Mouse (Mus musculus) kidney, postnatal 0 days (tissue): ENCODE data around the gene Slc37a4. TPM values are rescaled to one million over a fixed set of nuclear protein-coding genes. Genes with fewer than 3 reads are reported as not detected.
A peak's percentile ranks its signal among the peaks of the same experiment; 100 is the strongest.
"Not testable (repeated sequence)": the region's sequence is repeated elsewhere in the genome, so short reads cannot be mapped to it uniquely, and the experiment has no call there.

Source experiments
- ATAC-seq: fragments of 200-750 bp; cut with Nextera tagmentation; replicated peaks from 2 replicates; pipeline ENCODE4 v1.8.0; 2017; ENCODE audit warnings: low read depth, moderate number of reproducible peaks, moderate TSS enrichment, moderate library complexity; ENCODE audit not compliant: low FRiP score
- DNase-seq: peaks from one replicate; pipeline ENCODE4 v3.0.0-alpha.2; 2016; ENCODE audit warnings: low spot score
- H3K27ac ChIP-seq: fragments of 300-500 bp; sonication (generic); 2 replicates; pipeline ENCODE4 v1.5.1; 2014; ENCODE audit warnings: mild to moderate bottlenecking
- H3K27me3 ChIP-seq: fragments of 300-500 bp; sonication (generic); 2 replicates; pipeline ENCODE4 v1.6.1; 2014; ENCODE audit warnings: low read length, mixed read lengths; ENCODE audit not compliant: insufficient read depth
- H3K36me3 ChIP-seq: fragments of 300-500 bp; sonication (generic); 2 replicates; pipeline ENCODE4 v1.6.1; 2014; ENCODE audit warnings: low read length, mixed read lengths; ENCODE audit not compliant: insufficient read depth
- H3K4me1 ChIP-seq: fragments of 300-500 bp; sonication (generic); replicated peaks from 2 replicates; pipeline ENCODE4 v1.6.1; 2014; ENCODE audit warnings: antibody characterized with exemption, low read length, mixed read lengths; ENCODE audit not compliant: insufficient read depth
- H3K4me2 ChIP-seq: fragments of 300-500 bp; sonication (generic); 2 replicates; pipeline ENCODE4 v1.6.1; 2014; ENCODE audit warnings: mild to moderate bottlenecking, low read length, moderate library complexity, mixed read lengths
- H3K4me3 ChIP-seq: fragments of 300-500 bp; sonication (generic); replicated peaks from 2 replicates; pipeline ENCODE4 v1.5.1; 2014; ENCODE audit warnings: low read depth, low read length
- H3K9ac ChIP-seq: fragments of 300-500 bp; sonication (generic); 2 replicates; pipeline ENCODE4 v1.6.1; 2014; ENCODE audit warnings: low read depth, low read length
- H3K9me3 ChIP-seq: fragments of 300-500 bp; sonication (generic); replicated peaks from 2 replicates; pipeline ENCODE4 v1.6.1; 2016; ENCODE audit warnings: low read length, inconsistent platforms, mixed read lengths
- CTCF ChIP-seq: IDR thresholded peaks from 2 replicates; pipeline ENCODE4 v1.5.1; 2016; ENCODE audit warnings: antibody characterized with exemption, low read depth, mild to moderate bottlenecking, moderate library complexity
- WGBS: fragments of 180-500 bp; shearing (Covaris S2); extraction: QIAGEN DNeasy Blood & Tissue Kit; methylation state at CpG from one replicate; pipeline ENCODE4 v1.1.7; 2014; 5-methylcytosine and 5-hydroxymethylcytosine counted together
- polyA plus RNA-seq: library from polyadenylated mRNA; unstranded; fragments of >200 nt; fragmentation: Nextera tagmentation; extraction: Ambion mirVana; gene quantifications from 2 replicates; pipeline ENCODE4 v1.2.1, GENCODE M21; 2015

The Slc37a4 gene
- polyA plus RNA-seq, 1 experiment from 2014 or later: 88.7 TPM

- Histone ChIP-seq H3K4me1 (peaks cover 6% of the 10 kb centered on the region; the same call in 1 of the 2 replicates), H3K27me3 (no peaks in the 10 kb centered on the region), H3K9ac (no peak overlapping the region), H3K4me2 (no peak overlapping the region), H3K36me3 (no peaks in the 10 kb centered on the region), H3K9me3 (no peaks in the 10 kb centered on the region), H3K27ac (no peak overlapping the region), H3K4me3 (no peak overlapping the region)
- no peak for DNase-seq
- WGBS: 89% methylated on average over 6 of the region's 6 CpGs
- no peak for TF ChIP-seq CTCF
- no peak for ATAC-seq
Measured at GRCm38 (mm10) chr9:44376141-44376540, 20.5 kb upstream of the Slc37a4 start.

GRCm38 (mm10) chr9:44377335-44377734 is 19.3 kb upstream of the Slc37a4 start:
- not testable (repeated sequence) for H3K27me3 ChIP-seq, H3K4me2 ChIP-seq, H3K4me1 ChIP-seq, H3K9me3 ChIP-seq, DNase-seq, H3K4me3 ChIP-seq, H3K27ac ChIP-seq, H3K9ac ChIP-seq, ATAC-seq
- peaks cover 11% of the 10 kb centered on the region; the same call in 1 of the 2 replicates for H3K36me3 ChIP-seq
- WGBS: 85% methylated on average over 2 of the region's 2 CpGs

GRCm38 (mm10) chr9:44378153-44378730 is 18.4 kb upstream of the Slc37a4 start:
- H3K27ac ChIP-seq: peak overlapping the region; percentile 85
- peak overlapping the region; percentile 64 for H3K4me3 ChIP-seq
- no peaks in the 10 kb centered on the region for H3K9me3 ChIP-seq
- H3K36me3 ChIP-seq: peaks cover 20% of the 10 kb centered on the region; the same call in 1 of the 2 replicates
- peak overlapping the region; percentile 67; the same call in 1 of the 2 replicates for H3K9ac ChIP-seq
- H3K4me2 ChIP-seq: peak overlapping the region; percentile 74
- H3K27me3 ChIP-seq: no peaks in the 10 kb centered on the region
- TF ChIP-seq CTCF: no peak
- DNase-seq: no peak
- no peak for ATAC-seq
- H3K4me1 ChIP-seq: peaks cover 6% of the 10 kb centered on the region; the same call in 1 of the 2 replicates
- WGBS: 86% methylated on average over 5 of the region's 5 CpGs

- WGBS: under 1% methylated on average over 83 of the region's 83 CpGs
- H3K36me3 ChIP-seq: peaks cover 30% of the 10 kb centered on the region
- peak; percentile 98 for DNase-seq
- ATAC-seq: peak; percentile 98
- H3K4me2 ChIP-seq: peak within 1 kb of the TSS; percentile 86
- H3K4me3 ChIP-seq: peak within 1 kb of the TSS; percentile 64
- H3K9me3 ChIP-seq: no peaks in the 10 kb centered on the region
- peak within 1 kb of the TSS; percentile 81 for H3K9ac ChIP-seq
- peak; percentile 55 for TF ChIP-seq CTCF
- H3K27me3 ChIP-seq: no peaks in the 10 kb centered on the region
- peaks cover 6% of the 10 kb centered on the region; the same call in 1 of the 2 replicates for H3K4me1 ChIP-seq
- H3K27ac ChIP-seq: peak within 1 kb of the TSS; percentile 86
Measured at GRCm38 (mm10) chr9:44379054-44379834, 17.4 kb upstream of the Slc37a4 start, which contains the start of gene Hyou1. TSS of gene Hyou1 (plus strand) at chr9:44379490.

- Histone ChIP-seq H3K27ac (peak overlapping the region; percentile 86), H3K27me3 (no peaks in the 10 kb centered on the region), H3K9me3 (no peaks in the 10 kb centered on the region), H3K36me3 (peaks cover 36% of the 10 kb centered on the region), H3K4me2 (peak overlapping the region; percentile 86), H3K4me1 (peaks cover 6% of the 10 kb centered on the region; the same call in 1 of the 2 replicates), H3K9ac (peak overlapping the region; percentile 81), H3K4me3 (peak overlapping the region; percentile 64)
- TF ChIP-seq CTCF: no peak
- ATAC-seq (peak; percentile 14; the same call in 1 of the 2 replicates), DNase-seq (no peak)
- WGBS: 7% methylated on average over 15 of the region's 15 CpGs
Measured at GRCm38 (mm10) chr9:44379862-44380261, 16.8 kb upstream of the Slc37a4 start.

GRCm38 (mm10) chr9:44384596-44384995 is 12.1 kb upstream of the Slc37a4 start:
- Histone ChIP-seq H3K36me3 (peaks cover 82% of the 10 kb centered on the region), H3K27ac (no peak overlapping the region), H3K9ac (no peak overlapping the region), H3K27me3 (no peaks in the 10 kb centered on the region), H3K9me3 (no peaks in the 10 kb centered on the region), H3K4me2 (no peak overlapping the region), H3K4me3 (no peak overlapping the region), H3K4me1 (peaks cover 6% of the 10 kb centered on the region; the same call in 1 of the 2 replicates)
- no peak for TF ChIP-seq CTCF
- 91% methylated on average over 13 of the region's 13 CpGs for WGBS
- no peak for ATAC-seq
- DNase-seq: no peak
